Mouse (Mus musculus) macrophage (primary cell): ENCODE measurements around the gene Pet2. TPM values are rescaled to one million over a fixed set of nuclear protein-coding genes. Genes with fewer than 3 reads are reported as not detected.

Experiments used
- H3K27ac ChIP-seq: fragments of 350-480 bp; formaldehyde crosslinking; 2 replicates; pipeline ENCODE4 v1.9.0; 2021
- H3K36me3 ChIP-seq: fragments of 350-480 bp; formaldehyde crosslinking; 2 replicates; pipeline ENCODE4 v1.9.0; 2021; ENCODE audit errors: inconsistent target
- H3K4me3 ChIP-seq: fragments of 350-480 bp; formaldehyde crosslinking; 2 replicates; pipeline ENCODE4 v1.9.0; 2021; ENCODE audit errors: inconsistent target
- H3K79me2 ChIP-seq: fragments of 350-480 bp; formaldehyde crosslinking; 2 replicates; pipeline ENCODE4 v1.9.0; 2021; ENCODE audit errors: inconsistent target
- WGBS: methylation state at CpG from one replicate; pipeline ENCODE4 v1.1.7; 2026; ENCODE audit warnings: inconsistent platforms; ENCODE audit not compliant: missing documents; 5-methylcytosine and 5-hydroxymethylcytosine counted together
- polyA plus RNA-seq: library from polyadenylated mRNA; stranded (reverse); fragments of 250-400 nt; gene quantifications from 3 replicates; pipeline ENCODE4 v1.2.4, GENCODE M21; 2018; ENCODE audit warnings: inconsistent platforms
- total RNA-seq, 78 experiments: library from RNA; depleted of rRNA; stranded (reverse); fragments of 250-400 nt; gene quantifications; 1 replicate in 9 of 78; 2 replicates in 24 of 78; 3 replicates in 43 of 78; 4 replicates in 2 of 78; pipeline ENCODE4 v1.2.4; 2018; ENCODE audit warnings: inconsistent platforms in 56 of 78

Pet2 gene
- not detected for total RNA-seq (2018; cell fraction: chromatin; rRNA removed)
- total RNA-seq (2018; cell fraction: cytosol; rRNA removed) = not detected
- total RNA-seq (2018; cell fraction: nucleus; rRNA removed) = not detected
- polyA plus RNA-seq = not detected in 3 replicates

GRCm38 (mm10) chrX:89409589-89409988 lies at the start of gene Pet2:
Gene Pet2, minus strand, starts transcription at chrX:89409689.
- Histone ChIP-seq H3K79me2 (no peaks in the 10 kb centered on the region), H3K27ac (no peak within 1 kb of the TSS)
- 91% methylated on average over 9 of the region's 9 CpGs for WGBS

More at GRCm38 (mm10) chrX:89409589-89409988, at the start of gene Pet2:
- Histone ChIP-seq H3K4me3 (no peak within 1 kb of the TSS), H3K36me3 (no peaks in the 10 kb centered on the region)
